Mouse (Mus musculus): ENCODE measurements around the gene Slc44a3. TPM values are rescaled to one million over a fixed set of nuclear protein-coding genes. Genes with fewer than 3 reads are reported as not detected.
"Not testable (repeated sequence)": the region's sequence is repeated elsewhere in the genome, so short reads cannot be mapped to it uniquely, and the experiment has no call there.

Gene Slc44a3
- polyA plus RNA-seq, 2 experiments = 4.8 to 10.7 TPM

- Histone ChIP-seq H3K9me3 (ENCODE audit: control insufficient read depth, low read length) (no peaks in the 10 kb centered on the region), H3K36me3 (replicated peaks; ENCODE audit: control insufficient read depth, insufficient read depth, low read depth) (no peaks in the 10 kb centered on the region), H3K4me3 (ENCODE audit: insufficient read depth in 1 of 2, low read depth in 2 of 2, low read length in 2 of 2) (no peak overlapping the region), H3K27ac (no peak overlapping the region), H3K9ac (replicated peaks) (no peak overlapping the region), H3K4me2 (ENCODE audit: low read depth) (no peak overlapping the region), H3K27me3 (ENCODE audit: control insufficient read depth, insufficient read depth, low read length) (no peaks in the 10 kb centered on the region), H3K4me1 (replicated peaks; ENCODE audit: control insufficient read depth in 2 of 2, insufficient read depth in 2 of 2, low read length in 1 of 2) (no peaks in the 10 kb centered on the region)
- WGBS (ENCODE audit: insufficient replicate concordance) = 46% methylated on average over 5 of the region's 5 CpGs
- TF ChIP-seq EP300 (IDR thresholded peaks at IDR 0.05; ENCODE audit: low read depth) (no peak), CTCF (IDR thresholded peaks at IDR 0.05; ENCODE audit: low read depth) (no peak)
- no peak for ATAC-seq (ENCODE audit: insufficient read depth)
- no peak for DNase-seq (ENCODE audit: low read depth in 3 of 3, low spot score in 3 of 3)
Measured at GRCm38 (mm10) chr3:121540621-121541020, 8.4 kb upstream of the Slc44a3 start.

GRCm38 (mm10) chr3:121539871-121540431 is 7.7 kb upstream of the Slc44a3 start:
- DNase-seq (ENCODE audit: low read depth in 3 of 3, low spot score in 3 of 3) (no peak), ATAC-seq (ENCODE audit: insufficient read depth) (no peak)
- Histone ChIP-seq H3K4me1 (replicated peaks; ENCODE audit: control insufficient read depth in 2 of 2, insufficient read depth in 2 of 2, low read length in 1 of 2) (no peaks in the 10 kb centered on the region), H3K27ac (no peak overlapping the region), H3K36me3 (replicated peaks; ENCODE audit: control insufficient read depth, insufficient read depth, low read depth) (no peaks in the 10 kb centered on the region), H3K27me3 (ENCODE audit: control insufficient read depth, insufficient read depth, low read length) (no peaks in the 10 kb centered on the region), H3K4me2 (ENCODE audit: low read depth) (no peak overlapping the region), H3K9me3 (ENCODE audit: control insufficient read depth, low read length) (no peaks in the 10 kb centered on the region), H3K9ac (replicated peaks) (no peak overlapping the region), H3K4me3 (ENCODE audit: insufficient read depth in 1 of 2, low read depth in 2 of 2, low read length in 2 of 2) (no peak overlapping the region)
- TF ChIP-seq EP300 (IDR thresholded peaks at IDR 0.05; ENCODE audit: low read depth) (no peak), CTCF (IDR thresholded peaks at IDR 0.05; ENCODE audit: low read depth) (no peak)
- WGBS (ENCODE audit: insufficient replicate concordance) = 21% methylated on average over 8 of the region's 8 CpGs

- not testable (repeated sequence) for DNase-seq (ENCODE audit: low read depth in 3 of 3, low spot score in 3 of 3); H3K9me3 ChIP-seq (ENCODE audit: control insufficient read depth, low read length)
Measured at GRCm38 (mm10) chr3:121538847-121539246, 6.6 kb upstream of the Slc44a3 start.

GRCm38 (mm10) chr3:121537996-121538395 is 5.8 kb upstream of the Slc44a3 start:
- DNase-seq (ENCODE audit: low read depth in 3 of 3, low spot score in 3 of 3) = no peak
- no peaks in the 10 kb centered on the region for H3K27me3 ChIP-seq (ENCODE audit: control insufficient read depth, insufficient read depth, low read length)
- no peak for ATAC-seq (ENCODE audit: insufficient read depth)
- H3K4me3 ChIP-seq (ENCODE audit: insufficient read depth in 1 of 2, low read depth in 2 of 2, low read length in 2 of 2) = no peak overlapping the region
- H3K36me3 ChIP-seq (replicated peaks; ENCODE audit: control insufficient read depth, insufficient read depth, low read depth) = no peaks in the 10 kb centered on the region
- no peak overlapping the region for H3K4me2 ChIP-seq (ENCODE audit: low read depth)
- WGBS (ENCODE audit: insufficient replicate concordance) = 65% methylated on average over 3 of the region's 3 CpGs
- H3K27ac ChIP-seq = no peak overlapping the region
- H3K4me1 ChIP-seq (replicated peaks; ENCODE audit: control insufficient read depth in 2 of 2, insufficient read depth in 2 of 2, low read length in 1 of 2) = no peaks in the 10 kb centered on the region
- TF ChIP-seq CTCF (IDR thresholded peaks at IDR 0.05; ENCODE audit: low read depth) = no peak
- TF ChIP-seq EP300 (IDR thresholded peaks at IDR 0.05; ENCODE audit: low read depth) = no peak
- H3K9me3 ChIP-seq (ENCODE audit: control insufficient read depth, low read length) = no peaks in the 10 kb centered on the region
- no peak overlapping the region for H3K9ac ChIP-seq (replicated peaks)

More at GRCm38 (mm10) chr3:121538847-121539246, 6.6 kb upstream of the Slc44a3 start:
- H3K36me3 ChIP-seq (replicated peaks; ENCODE audit: control insufficient read depth, insufficient read depth, low read depth); H3K27ac ChIP-seq; H3K9ac ChIP-seq (replicated peaks); H3K4me1 ChIP-seq (replicated peaks; ENCODE audit: control insufficient read depth in 2 of 2, insufficient read depth in 2 of 2, low read length in 1 of 2); ATAC-seq (ENCODE audit: insufficient read depth); H3K4me3 ChIP-seq (ENCODE audit: insufficient read depth in 1 of 2, low read depth in 2 of 2, low read length in 2 of 2); H3K4me2 ChIP-seq (ENCODE audit: low read depth); H3K27me3 ChIP-seq (ENCODE audit: control insufficient read depth, insufficient read depth, low read length): not testable (repeated sequence)
- WGBS (ENCODE audit: insufficient replicate concordance) = 61% methylated on average over 3 of the region's 3 CpGs

GRCm38 (mm10) chr3:121536803-121537202 is 4.6 kb upstream of the Slc44a3 start:
- Histone ChIP-seq H3K36me3 (replicated peaks; ENCODE audit: control insufficient read depth, insufficient read depth, low read depth) (no peaks in the 10 kb centered on the region), H3K4me1 (replicated peaks; ENCODE audit: control insufficient read depth in 2 of 2, insufficient read depth in 2 of 2, low read length in 1 of 2) (no peaks in the 10 kb centered on the region), H3K27ac (no peak overlapping the region), H3K9ac (replicated peaks) (no peak overlapping the region), H3K4me3 (ENCODE audit: insufficient read depth in 1 of 2, low read depth in 2 of 2, low read length in 2 of 2) (no peak overlapping the region), H3K9me3 (ENCODE audit: control insufficient read depth, low read length) (no peaks in the 10 kb centered on the region), H3K27me3 (ENCODE audit: control insufficient read depth, insufficient read depth, low read length) (no peaks in the 10 kb centered on the region; the same call in 1 of the 2 replicates), H3K4me2 (ENCODE audit: low read depth) (no peak overlapping the region)
- 44% methylated on average over 9 of the region's 9 CpGs for WGBS (ENCODE audit: insufficient replicate concordance)
- TF ChIP-seq CTCF (IDR thresholded peaks at IDR 0.05; ENCODE audit: low read depth) = no peak
- no peak for TF ChIP-seq EP300 (IDR thresholded peaks at IDR 0.05; ENCODE audit: low read depth)
- no peak for DNase-seq (ENCODE audit: low read depth in 3 of 3, low spot score in 3 of 3)
- ATAC-seq (ENCODE audit: insufficient read depth) = no peak
